Mouse (Mus musculus) cortical plate, adult 2 months (tissue): ENCODE measurements around the gene Vasp. TPM values are rescaled to one million over a fixed set of nuclear protein-coding genes. Genes with fewer than 3 reads are reported as not detected.

Experiments
- H3K27ac ChIP-seq: fragments of 200-500 bp; 2 replicates; pipeline ENCODE4 v1.5.1; 2012; ENCODE audit warnings: low read length, control low read depth, inconsistent platforms; ENCODE audit not compliant: insufficient read depth
- H3K4me1 ChIP-seq: fragments of 200-500 bp; 2 replicates; pipeline ENCODE4 v1.6.1; 2011; ENCODE audit warnings: low read length; ENCODE audit not compliant: control insufficient read depth, insufficient read depth
- H3K4me3 ChIP-seq: fragments of 200-500 bp; 2 replicates; pipeline ENCODE4 v1.5.1; 2011; ENCODE audit warnings: mild to moderate bottlenecking, low read length, control low read depth; ENCODE audit not compliant: insufficient read depth
- CTCF ChIP-seq: fragments of 200-500 bp; IDR thresholded peaks from 2 replicates; pipeline ENCODE4 v1.5.1; 2011; ENCODE audit warnings: mild to moderate bottlenecking, control low read depth, low read length; ENCODE audit not compliant: insufficient read depth; ENCODE audit errors: extremely low read depth
- POLR2A ChIP-seq: fragments of 200-500 bp; IDR thresholded peaks from 2 replicates; pipeline ENCODE4 v1.6.1; 2011; ENCODE audit warnings: mild to moderate bottlenecking, low read length, control low read depth; ENCODE audit not compliant: insufficient read depth; ENCODE audit errors: extremely low read depth
- polyA plus RNA-seq: library from polyadenylated mRNA; depleted of rRNA; stranded (reverse); fragments of >200 nt; gene quantifications from 2 replicates; pipeline ENCODE4 v1.2.3, GENCODE M21; 2012

Vasp gene
- polyA plus RNA-seq, 1 experiment, result 16.5 TPM

GRCm38 (mm10) chr7:19239986-19240385, 31.6 kb downstream of the Vasp start:
- no peaks in the 10 kb centered on the region for H3K4me1 ChIP-seq
- no peak overlapping the region for H3K4me3 ChIP-seq
- TF ChIP-seq POLR2A (no peak), CTCF (no peak)
- no peak overlapping the region for H3K27ac ChIP-seq

- Histone ChIP-seq H3K4me1 (no peaks in the 10 kb centered on the region), H3K27ac (no peak overlapping the region)
These were observed 32.2 kb downstream of the Vasp start for GRCm38 (mm10) chr7:19239423-19239822.

GRCm38 (mm10) chr7:19238344-19238743, 33.3 kb downstream of the Vasp start:
- H3K4me1 ChIP-seq, result no peaks in the 10 kb centered on the region
- TF ChIP-seq POLR2A, result no peak
- TF ChIP-seq CTCF, result no peak
- H3K4me3 ChIP-seq, result no peak overlapping the region
- H3K27ac ChIP-seq, result no peak overlapping the region

More at GRCm38 (mm10) chr7:19239423-19239822, 32.2 kb downstream of the Vasp start:
- TF ChIP-seq CTCF (peak; percentile 98), POLR2A (no peak)
- no peak overlapping the region for H3K4me3 ChIP-seq

GRCm38 (mm10) chr7:19236411-19236810, 35.2 kb downstream of the Vasp start:
- TF ChIP-seq POLR2A, result no peak
- TF ChIP-seq CTCF, result no peak
- no peaks in the 10 kb centered on the region for H3K4me1 ChIP-seq
- H3K4me3 ChIP-seq, result no peak overlapping the region
- H3K27ac ChIP-seq, result no peak overlapping the region

- no peaks in the 10 kb centered on the region for H3K4me1 ChIP-seq
- H3K27ac ChIP-seq, result no peak overlapping the region
- no peak overlapping the region for H3K4me3 ChIP-seq
- TF ChIP-seq CTCF (no peak), POLR2A (no peak)
These were observed 36.4 kb downstream of the Vasp start for GRCm38 (mm10) chr7:19235092-19235671.

- TF ChIP-seq POLR2A (no peak), CTCF (no peak)
- Histone ChIP-seq H3K27ac (no peak overlapping the region), H3K4me3 (no peak overlapping the region)
These were observed 37.0 kb downstream of the Vasp start for GRCm38 (mm10) chr7:19234652-19235051.

GRCm38 (mm10) chr7:19231849-19232248, 39.8 kb downstream of the Vasp start:
- Histone ChIP-seq H3K4me1 (no peaks in the 10 kb centered on the region), H3K27ac (no peak overlapping the region), H3K4me3 (no peak overlapping the region)
- no peak for TF ChIP-seq POLR2A
- no peak for TF ChIP-seq CTCF

More at GRCm38 (mm10) chr7:19234652-19235051, 37.0 kb downstream of the Vasp start:
- H3K4me1 ChIP-seq, result no peaks in the 10 kb centered on the region

GRCm38 (mm10) chr7:19230899-19231298, 40.7 kb downstream of the Vasp start:
- TF ChIP-seq CTCF (no peak), POLR2A (no peak)
- H3K27ac ChIP-seq, result no peak overlapping the region
- no peaks in the 10 kb centered on the region for H3K4me1 ChIP-seq
- no peak overlapping the region for H3K4me3 ChIP-seq

GRCm38 (mm10) chr7:19230041-19230580, 41.5 kb downstream of the Vasp start:
- Histone ChIP-seq H3K27ac (no peak overlapping the region), H3K4me3 (no peak overlapping the region), H3K4me1 (no peaks in the 10 kb centered on the region)
- TF ChIP-seq POLR2A (no peak), CTCF (no peak)

GRCm38 (mm10) chr7:19229404-19229803, 42.2 kb downstream of the Vasp start:
- no peak overlapping the region for H3K27ac ChIP-seq
- peak overlapping the region; percentile 90 for H3K4me3 ChIP-seq
- H3K4me1 ChIP-seq, result no peaks in the 10 kb centered on the region
- no peak for TF ChIP-seq POLR2A

- H3K4me3 ChIP-seq, result peak overlapping the region; percentile 90
- no peaks in the 10 kb centered on the region for H3K4me1 ChIP-seq
- no peak overlapping the region for H3K27ac ChIP-seq
- TF ChIP-seq POLR2A (peak; percentile 59), CTCF (no peak)
These were observed 42.8 kb downstream of the Vasp start for GRCm38 (mm10) chr7:19228793-19229148.
